Mouse (Mus musculus) limb, embryonic 12.5 days (tissue): ENCODE measurements around the gene Tekt2. TPM values are rescaled to one million over a fixed set of nuclear protein-coding genes. Genes with fewer than 3 reads are reported as not detected.

Experiments used
- ATAC-seq: fragments of 200-750 bp; cut with Nextera tagmentation; 2 replicates; pipeline ENCODE4 v1.8.0; 2017; ENCODE audit warnings: low read depth, moderate TSS enrichment; ENCODE audit not compliant: insufficient number of reproducible peaks, insufficient read depth, low FRiP score, low TSS enrichment
- H3K27ac ChIP-seq: fragments of 300-500 bp; sonication (generic); 2 replicates; pipeline ENCODE4 v1.5.1; 2016; ENCODE audit warnings: mild to moderate bottlenecking, moderate library complexity
- H3K27me3 ChIP-seq: fragments of 300-500 bp; sonication (generic); 2 replicates; pipeline ENCODE4 v1.6.1; 2016; ENCODE audit warnings: mild to moderate bottlenecking, moderate library complexity
- H3K36me3 ChIP-seq: fragments of 300-500 bp; sonication (generic); 2 replicates; pipeline ENCODE4 v1.6.1; 2016; ENCODE audit warnings: mild to moderate bottlenecking, moderate library complexity
- H3K4me1 ChIP-seq: fragments of 300-500 bp; sonication (generic); replicated peaks from 2 replicates; pipeline ENCODE4 v1.6.1; 2016
- H3K4me2 ChIP-seq: fragments of 300-500 bp; sonication (generic); 2 replicates; pipeline ENCODE4 v1.6.1; 2016; ENCODE audit warnings: mild to moderate bottlenecking, moderate library complexity
- H3K4me3 ChIP-seq: fragments of 300-500 bp; sonication (generic); replicated peaks from 2 replicates; pipeline ENCODE4 v1.5.1; 2016; ENCODE audit warnings: mild to moderate bottlenecking
- H3K9ac ChIP-seq: fragments of 300-500 bp; sonication (generic); replicated peaks from 2 replicates; pipeline ENCODE4 v1.6.1; 2016; ENCODE audit warnings: mild to moderate bottlenecking, moderate library complexity
- H3K9me3 ChIP-seq: fragments of 300-500 bp; sonication (generic); 2 replicates; pipeline ENCODE4 v1.6.1; 2016; ENCODE audit warnings: mild to moderate bottlenecking, moderate library complexity
- WGBS: fragments of 180-500 bp; shearing (Covaris S2); methylation state at CpG from one replicate; pipeline ENCODE4 v1.1.7; 2016; 5-methylcytosine and 5-hydroxymethylcytosine counted together
- polyA plus RNA-seq: library from polyadenylated mRNA; unstranded; fragments of >200 nt; fragmentation: Nextera tagmentation; extraction: Ambion mirVana; gene quantifications from 2 replicates; pipeline ENCODE4 v1.2.1, GENCODE M21; 2016

The Tekt2 gene
- polyA plus RNA-seq, 1 experiment from 2014 or later = 13.6 TPM

DNA sequence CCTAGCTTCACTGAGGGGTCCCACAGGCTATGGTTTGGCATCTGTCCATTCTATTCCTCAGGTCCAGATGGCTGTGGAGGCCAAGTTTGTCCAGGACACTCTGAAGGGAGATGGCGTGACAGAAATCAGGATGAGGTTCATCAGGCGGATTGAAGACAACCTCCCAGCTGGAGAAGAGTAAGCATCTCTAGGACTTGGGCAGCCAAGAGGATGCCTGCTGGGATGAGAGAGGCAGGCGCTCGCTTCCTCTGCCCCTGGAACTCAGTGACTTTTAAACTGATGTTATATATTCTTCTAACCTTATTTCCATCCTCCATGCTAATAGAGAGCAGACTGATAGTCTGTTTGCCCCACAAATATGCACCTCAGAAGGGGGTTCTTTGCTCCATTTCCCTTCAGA is 50.4 kb downstream of the Tekt2 start:
- H3K9ac ChIP-seq = no peak overlapping the region
- no peaks in the 10 kb centered on the region for H3K9me3 ChIP-seq
- no peak for ATAC-seq
- peaks cover 40% of the 10 kb centered on the region for H3K36me3 ChIP-seq
- H3K27me3 ChIP-seq = no peaks in the 10 kb centered on the region
- no peak overlapping the region for H3K4me2 ChIP-seq
- WGBS = 94% methylated on average over 4 of the region's 4 CpGs
- H3K4me3 ChIP-seq = no peak overlapping the region
- H3K4me1 ChIP-seq = peaks cover 20% of the 10 kb centered on the region
- H3K27ac ChIP-seq = no peak overlapping the region

DNA sequence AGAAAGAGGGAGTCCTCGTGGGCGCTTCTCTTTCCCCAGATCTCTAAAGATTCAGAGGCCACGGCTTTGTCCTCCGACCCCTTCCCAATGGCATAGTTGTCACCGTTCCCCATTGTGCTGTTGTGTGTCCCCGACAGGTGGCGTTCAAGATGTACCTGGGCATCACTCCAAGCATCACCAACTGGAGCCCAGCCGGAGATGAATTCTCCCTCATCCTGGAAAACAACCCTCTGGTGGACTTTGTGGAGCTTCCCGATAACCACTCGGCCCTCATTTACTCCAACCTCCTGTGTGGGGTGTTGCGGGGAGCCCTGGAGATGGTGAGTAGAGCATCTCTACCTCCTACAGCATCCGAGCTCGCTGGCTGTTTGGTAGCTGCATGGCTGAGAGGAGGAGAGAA is 51.7 kb downstream of the Tekt2 start:
- H3K27me3 ChIP-seq = no peaks in the 10 kb centered on the region
- no peak overlapping the region for H3K4me3 ChIP-seq
- 75% methylated on average over 13 of the region's 13 CpGs for WGBS
- ATAC-seq = no peak
- H3K27ac ChIP-seq = no peak overlapping the region
- no peak overlapping the region for H3K4me2 ChIP-seq
- H3K9me3 ChIP-seq = no peaks in the 10 kb centered on the region
- H3K9ac ChIP-seq = no peak overlapping the region
- peaks cover 13% of the 10 kb centered on the region for H3K4me1 ChIP-seq
- H3K36me3 ChIP-seq = peaks cover 40% of the 10 kb centered on the region

Other genes with a start within 250 kb of the Tekt2 start
- gene Lsm10, start 229.1 kb downstream of the Tekt2 start, polyA plus RNA-seq = 43.2 and 44.3 TPM in 2 replicates
- gene Stk40, start 221.7 kb downstream of the Tekt2 start, polyA plus RNA-seq = 41.1 and 45.2 TPM in 2 replicates
- 65.6 and 67.5 TPM in 2 replicates for gene Eva1b, start 177.9 kb downstream of the Tekt2 start, polyA plus RNA-seq
- gene Sh3d21, start 162.2 kb downstream of the Tekt2 start, polyA plus RNA-seq = 7.2 and 8.4 TPM in 2 replicates
- gene Thrap3, start 122.9 kb downstream of the Tekt2 start, polyA plus RNA-seq = 303 and 349 TPM in 2 replicates
- 83.5 and 85.1 TPM in 2 replicates for gene Map7d1, start 69.3 kb downstream of the Tekt2 start, polyA plus RNA-seq
- gene Trappc3, start 63.4 kb downstream of the Tekt2 start, polyA plus RNA-seq = 105 and 111 TPM in 2 replicates
- gene Col8a2, start 38.9 kb downstream of the Tekt2 start, polyA plus RNA-seq = 13.3 and 16.7 TPM in 2 replicates
- gene Adprhl2, start 4.0 kb downstream of the Tekt2 start, polyA plus RNA-seq = 84.9 and 87.5 TPM in 2 replicates
- gene Ago3, start 103.9 kb upstream of the Tekt2 start, polyA plus RNA-seq = 17.2 and 18.8 TPM in 2 replicates
- 5.4 and 5.8 TPM in 2 replicates for gene Ago1, start 142.9 kb upstream of the Tekt2 start, polyA plus RNA-seq
- 2.3 and 3.3 TPM in 2 replicates for gene Ago4, start 207.8 kb upstream of the Tekt2 start, polyA plus RNA-seq
- 40.8 and 52.9 TPM in 2 replicates for gene Clspn, start 231.2 kb upstream of the Tekt2 start, polyA plus RNA-seq